Mouse (Mus musculus) cerebellum, adult 8-10 months (tissue): ENCODE data around the gene Spice1.

Source experiments
- DNase-seq: peaks from one replicate; pipeline ENCODE4 v3.0.0; 2022

Spice1 gene

GRCm38 (mm10) chr16:44347071-44347901 is at the start of gene Spice1:
Spice1 (plus strand) TSS chr16:44347121.
- DNase-seq: peak; percentile 93

GRCm38 (mm10) chr16:44299438-44300093 is 47.4 kb upstream of the Spice1 start:
- DNase-seq: no peak

- no peak for DNase-seq
These were observed 44.6 kb upstream of the Spice1 start for GRCm38 (mm10) chr16:44302126-44302892.

- DNase-seq: no peak
These were observed 43.1 kb upstream of the Spice1 start for GRCm38 (mm10) chr16:44303822-44304221.

- DNase-seq: no peak
These were observed 41.3 kb upstream of the Spice1 start for GRCm38 (mm10) chr16:44305606-44306005.

GRCm38 (mm10) chr16:44313422-44313821 is 33.5 kb upstream of the Spice1 start:
- DNase-seq: no peak

GRCm38 (mm10) chr16:44316350-44316749 is 30.6 kb upstream of the Spice1 start:
- DNase-seq: no peak

GRCm38 (mm10) chr16:44320232-44320631 is 26.7 kb upstream of the Spice1 start:
- DNase-seq: no peak

GRCm38 (mm10) chr16:44328644-44329043 is 18.3 kb upstream of the Spice1 start:
- no peak for DNase-seq

- DNase-seq: peak; percentile 28
These were observed 16.3 kb upstream of the Spice1 start for GRCm38 (mm10) chr16:44330657-44331056.

- peak; percentile 51 for DNase-seq
These were observed 15.8 kb upstream of the Spice1 start for GRCm38 (mm10) chr16:44331154-44331553.

GRCm38 (mm10) chr16:44331671-44331994 is 15.3 kb upstream of the Spice1 start:
- peak; percentile 41 for DNase-seq

- peak; percentile 57 for DNase-seq
These were observed 14.7 kb upstream of the Spice1 start for GRCm38 (mm10) chr16:44331995-44332860.

- DNase-seq: peak; percentile 69
These were observed 14.0 kb upstream of the Spice1 start, which contains the start of gene Sidt1 for GRCm38 (mm10) chr16:44332861-44333284. Sidt1 (minus strand) TSS chr16:44333196.

GRCm38 (mm10) chr16:44337541-44337940 is 9.4 kb upstream of the Spice1 start:
- DNase-seq: no peak

- no peak for DNase-seq
These were observed 3.0 kb downstream of the Spice1 start for GRCm38 (mm10) chr16:44349801-44350397.

GRCm38 (mm10) chr16:44356291-44356690 is 9.4 kb downstream of the Spice1 start:
- no peak for DNase-seq

- no peak for DNase-seq
These were observed 10.8 kb downstream of the Spice1 start for GRCm38 (mm10) chr16:44357571-44358268.

GRCm38 (mm10) chr16:44361921-44362890 is 15.3 kb downstream of the Spice1 start:
- peak; percentile 48 for DNase-seq

GRCm38 (mm10) chr16:44365522-44365921 is 18.6 kb downstream of the Spice1 start:
- no peak for DNase-seq
